Mouse (Mus musculus) liver, embryonic 14.5 days (tissue): Measurements from ENCODE around the gene Uba7. TPM values are rescaled to one million over a fixed set of nuclear protein-coding genes. Genes with fewer than 3 reads are reported as not detected.

Experiments used
- ATAC-seq: fragments of 200-750 bp; cut with Nextera tagmentation; 2 replicates; pipeline ENCODE4 v1.8.0; 2017; ENCODE audit warnings: moderate number of reproducible peaks, mild to moderate bottlenecking, moderate library complexity; ENCODE audit not compliant: insufficient read depth
- DNase-seq, 3 experiments: peaks; one replicate each; pipeline ENCODE4 v3.0.0-alpha.2; 2012 to 2013; ENCODE audit warnings: low read depth in 3 of 3, low spot score in 3 of 3
- H3K27ac ChIP-seq: fragments of 300-500 bp; sonication (generic); 2 replicates; pipeline ENCODE4 v1.5.1; 2014; ENCODE audit warnings: moderate library complexity, mild to moderate bottlenecking, control low read depth, inconsistent platforms
- H3K27me3 ChIP-seq: fragments of 300-500 bp; sonication (generic); 2 replicates; pipeline ENCODE4 v1.6.1; 2014; ENCODE audit warnings: mild to moderate bottlenecking, low read length, moderate library complexity; ENCODE audit not compliant: control insufficient read depth, insufficient read depth
- H3K36me3 ChIP-seq: fragments of 300-500 bp; sonication (generic); replicated peaks from 2 replicates; pipeline ENCODE4 v1.6.1; 2014; ENCODE audit warnings: low read depth; ENCODE audit not compliant: control insufficient read depth, insufficient read depth
- H3K4me1 ChIP-seq, 2 experiments: fragments of 200-500 bp in 1 of 2; fragments of 300-500 bp in 1 of 2; sonication (generic) in 1 of 2; replicated peaks; 2 replicates each; pipeline ENCODE4 v1.6.1; 2012 to 2014; ENCODE audit warnings: antibody characterized with exemption in 1 of 2, inconsistent platforms in 1 of 2, low read length in 1 of 2; ENCODE audit not compliant: control insufficient read depth in 2 of 2, insufficient read depth in 2 of 2
- H3K4me2 ChIP-seq: fragments of 300-500 bp; sonication (generic); 2 replicates; pipeline ENCODE4 v1.6.1; 2014; ENCODE audit warnings: low read depth, mild to moderate bottlenecking, control low read depth, moderate library complexity
- H3K4me3 ChIP-seq, 2 experiments: fragments of 200-500 bp in 1 of 2; fragments of 300-500 bp in 1 of 2; sonication (generic) in 1 of 2; 2 replicates each; pipeline ENCODE4 v1.5.1; 2012 to 2014; ENCODE audit warnings: low read depth in 2 of 2, low read length in 2 of 2, mild to moderate bottlenecking in 2 of 2, control low read depth in 1 of 2, inconsistent platforms in 1 of 2, moderate library complexity in 1 of 2; ENCODE audit not compliant: insufficient read depth in 1 of 2
- H3K9ac ChIP-seq: fragments of 300-500 bp; sonication (generic); replicated peaks from 2 replicates; pipeline ENCODE4 v1.6.1; 2014; ENCODE audit warnings: mild to moderate bottlenecking, control low read depth, moderate library complexity
- H3K9me3 ChIP-seq: fragments of 300-500 bp; sonication (generic); 2 replicates; pipeline ENCODE4 v1.6.1; 2016; ENCODE audit warnings: low read length, mixed read lengths; ENCODE audit not compliant: control insufficient read depth
- CTCF ChIP-seq: IDR thresholded peaks from 2 replicates; pipeline ENCODE4 v1.5.1; 2016; ENCODE audit warnings: antibody characterized with exemption, low read depth, control low read depth
- EP300 ChIP-seq: IDR thresholded peaks from 2 replicates; pipeline ENCODE4 v1.6.1; 2016; ENCODE audit warnings: antibody characterized with exemption, low read depth
- WGBS: fragments of 180-500 bp; shearing (Covaris S2); extraction: QIAGEN DNeasy Blood & Tissue Kit; methylation state at CpG from one replicate; pipeline ENCODE4 v1.1.7; 2014; ENCODE audit not compliant: insufficient replicate concordance; 5-methylcytosine and 5-hydroxymethylcytosine counted together
- polyA plus RNA-seq, 2 experiments: library from polyadenylated mRNA; depleted of rRNA in 1 of 2; stranded (reverse) in 1 of 2; unstranded in 1 of 2; fragments of >200 nt; fragmentation: Nextera tagmentation in 1 of 2; extraction: Ambion mirVana in 1 of 2; gene quantifications; 2 replicates each; pipeline versions ENCODE4 v1.2.1 to v1.2.3; 2012 to 2014

Gene Uba7
- polyA plus RNA-seq, 2 experiments, result 49.1 to 83.3 TPM

- Histone ChIP-seq H3K36me3 (no peaks in the 10 kb centered on the region), H3K27me3 (peaks cover 41% of the 10 kb centered on the region), H3K4me3 (no peak overlapping the region), H3K9ac (no peak overlapping the region), H3K4me2 (no peak overlapping the region), H3K9me3 (no peaks in the 10 kb centered on the region), H3K4me1 (no peaks in the 10 kb centered on the region), H3K27ac (no peak overlapping the region)
- ATAC-seq (no peak), DNase-seq (no peak)
- no peak for TF ChIP-seq CTCF
- no peak for TF ChIP-seq EP300
- 22% methylated on average over 3 of the region's 3 CpGs for WGBS
These were observed 38.5 kb upstream of the Uba7 start for GRCm38 (mm10) chr9:107936831-107937230.

GRCm38 (mm10) chr9:107947241-107948194 is 27.8 kb upstream of the Uba7 start:
- Histone ChIP-seq H3K9me3 (no peaks in the 10 kb centered on the region), H3K27me3 (no peaks in the 10 kb centered on the region), H3K36me3 (no peaks in the 10 kb centered on the region), H3K27ac (no peak overlapping the region), H3K4me1 (peaks cover 7 to 14% of the 10 kb centered on the region in 2 experiments; a peak in 3 of 4 replicates), H3K4me3 (no peak overlapping the region), H3K4me2 (no peak overlapping the region), H3K9ac (no peak overlapping the region)
- no peak for ATAC-seq
- no peak for TF ChIP-seq EP300
- no peak for TF ChIP-seq CTCF
- WGBS, result 77% methylated on average over 31 of the region's 31 CpGs
- DNase-seq, result no peak

GRCm38 (mm10) chr9:107949184-107949921 is 26.0 kb upstream of the Uba7 start:
- Histone ChIP-seq H3K4me3 (no peak overlapping the region), H3K27ac (no peak overlapping the region), H3K9me3 (no peaks in the 10 kb centered on the region), H3K36me3 (no peaks in the 10 kb centered on the region), H3K27me3 (no peaks in the 10 kb centered on the region), H3K4me2 (no peak overlapping the region), H3K4me1 (peaks cover 7 to 17% of the 10 kb centered on the region in 2 experiments; a peak in 3 of 4 replicates), H3K9ac (no peak overlapping the region)
- no peak for TF ChIP-seq CTCF
- TF ChIP-seq EP300, result no peak
- 68% methylated on average over 13 of the region's 13 CpGs for WGBS
- no peak for ATAC-seq
- no peak for DNase-seq

- H3K4me3 ChIP-seq, result peak within 1 kb of the TSS; percentile 90 to 93
- H3K4me1 ChIP-seq, result peaks cover 7 to 17% of the 10 kb centered on the region in 2 experiments; a peak in 3 of 4 replicates
- 77% methylated on average over 10 of the region's 10 CpGs for WGBS
- TF ChIP-seq EP300 (no peak), CTCF (no peak)
- no peaks in the 10 kb centered on the region for H3K27me3 ChIP-seq
- DNase-seq (no peak), ATAC-seq (no peak)
- H3K9me3 ChIP-seq, result no peaks in the 10 kb centered on the region
- H3K9ac ChIP-seq, result peak within 1 kb of the TSS; percentile 82
- no peaks in the 10 kb centered on the region for H3K36me3 ChIP-seq
- H3K27ac ChIP-seq, result peak within 1 kb of the TSS; percentile 56
- H3K4me2 ChIP-seq, result peak within 1 kb of the TSS; percentile 80
These were observed 25.4 kb upstream of the Uba7 start, which contains the start of gene Traip for GRCm38 (mm10) chr9:107949922-107950235. Gene Traip, plus strand, starts transcription at chr9:107950136.
